Mouse (Mus musculus) cortical plate, adult 2 months (tissue): ENCODE data around the gene Gm8281.
"Not testable (repeated sequence)": the region's sequence is repeated elsewhere in the genome, so short reads cannot be mapped to it uniquely, and the experiment has no call there.

Experiments used
- CTCF ChIP-seq: fragments of 200-500 bp; IDR thresholded peaks from 2 replicates; pipeline ENCODE4 v1.5.1; 2011; ENCODE audit warnings: mild to moderate bottlenecking, control low read depth, low read length; ENCODE audit not compliant: insufficient read depth; ENCODE audit errors: extremely low read depth
- POLR2A ChIP-seq: fragments of 200-500 bp; IDR thresholded peaks from 2 replicates; pipeline ENCODE4 v1.6.1; 2011; ENCODE audit warnings: mild to moderate bottlenecking, low read length, control low read depth; ENCODE audit not compliant: insufficient read depth; ENCODE audit errors: extremely low read depth

DNA sequence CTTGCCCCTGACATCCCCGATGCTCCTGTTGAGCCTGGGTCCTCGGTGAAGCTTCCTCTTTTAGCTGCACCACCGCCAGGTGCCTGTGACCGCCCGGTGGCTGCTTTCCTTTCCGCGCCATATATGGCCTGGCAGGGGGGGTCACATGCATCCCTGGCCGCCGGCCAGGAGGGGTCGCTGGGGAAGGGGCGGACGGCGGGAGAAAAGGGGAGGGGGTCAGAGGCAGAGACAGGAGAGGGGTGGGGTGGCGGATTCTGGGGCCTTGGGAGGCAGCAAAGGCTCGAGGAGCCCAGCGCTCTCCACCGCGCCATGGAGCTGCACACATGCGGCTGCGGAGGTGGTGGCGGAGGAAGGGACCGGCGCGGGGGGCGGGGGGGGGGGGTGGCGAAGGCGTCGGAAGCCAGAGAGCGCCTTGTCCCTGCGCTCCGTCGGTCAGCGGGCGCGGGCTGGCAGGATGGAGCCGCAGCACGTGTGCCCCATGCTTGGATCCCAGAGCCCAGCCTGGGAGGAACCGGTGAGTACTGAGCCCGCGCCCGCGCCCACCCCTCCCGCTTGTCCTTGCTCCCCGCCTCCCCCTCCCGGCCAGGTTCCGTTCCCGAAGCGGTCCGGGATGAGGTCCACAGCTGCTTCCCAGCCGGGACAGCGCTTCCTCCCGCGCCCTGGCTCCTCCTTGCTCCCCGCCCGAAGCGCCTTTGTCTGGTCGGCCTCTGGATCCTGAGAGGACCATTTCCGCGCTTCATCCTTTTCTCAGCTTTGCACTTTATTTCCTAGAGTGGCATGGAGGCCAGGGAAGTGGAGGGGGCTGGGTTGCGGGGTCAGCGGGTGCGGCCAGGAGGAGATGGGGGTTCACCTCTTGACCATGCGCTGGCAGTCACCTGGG is at the start of gene Gm8281:
- TF ChIP-seq CTCF, POLR2A: not testable (repeated sequence)
